Mouse (Mus musculus) cerebellum, adult 2 months (tissue): ENCODE results near the gene Ccr3.

ENCODE experiments used
- CTCF ChIP-seq: fragments of 200-500 bp; IDR thresholded peaks from 2 replicates; pipeline ENCODE4 v1.5.1; 2011; ENCODE audit warnings: low read depth, mild to moderate bottlenecking, control low read depth, low read length, moderate library complexity, borderline replicate concordance; ENCODE audit not compliant: insufficient read depth
- POLR2A ChIP-seq: fragments of 200-500 bp; IDR thresholded peaks from 2 replicates; pipeline ENCODE4 v1.6.1; 2011; ENCODE audit warnings: low read length, control low read depth, borderline replicate concordance; ENCODE audit not compliant: insufficient read depth

GRCm38 (mm10) chr9:124012691-124013090 is 9.1 kb upstream of the Ccr3 start:
- TF ChIP-seq CTCF = no peak
- TF ChIP-seq POLR2A = no peak
